Mouse (Mus musculus) liver (tissue): ENCODE measurements around the gene Galk1.
A peak's percentile ranks its signal among the peaks of the same experiment; 100 is the strongest.

Experiments
- DNase-seq: peaks from one replicate; pipeline ENCODE4 v3.0.0-alpha.2; 2020; ENCODE audit warnings: mixed read lengths

Gene Galk1

GRCm38 (mm10) chr11:115971016-115971415 is 41.5 kb downstream of the Galk1 start:
- no peak for DNase-seq

- DNase-seq = no peak
These were observed 42.4 kb downstream of the Galk1 start for GRCm38 (mm10) chr11:115970006-115970673.

GRCm38 (mm10) chr11:115968731-115969405 is 43.7 kb downstream of the Galk1 start:
- DNase-seq = no peak

DNA sequence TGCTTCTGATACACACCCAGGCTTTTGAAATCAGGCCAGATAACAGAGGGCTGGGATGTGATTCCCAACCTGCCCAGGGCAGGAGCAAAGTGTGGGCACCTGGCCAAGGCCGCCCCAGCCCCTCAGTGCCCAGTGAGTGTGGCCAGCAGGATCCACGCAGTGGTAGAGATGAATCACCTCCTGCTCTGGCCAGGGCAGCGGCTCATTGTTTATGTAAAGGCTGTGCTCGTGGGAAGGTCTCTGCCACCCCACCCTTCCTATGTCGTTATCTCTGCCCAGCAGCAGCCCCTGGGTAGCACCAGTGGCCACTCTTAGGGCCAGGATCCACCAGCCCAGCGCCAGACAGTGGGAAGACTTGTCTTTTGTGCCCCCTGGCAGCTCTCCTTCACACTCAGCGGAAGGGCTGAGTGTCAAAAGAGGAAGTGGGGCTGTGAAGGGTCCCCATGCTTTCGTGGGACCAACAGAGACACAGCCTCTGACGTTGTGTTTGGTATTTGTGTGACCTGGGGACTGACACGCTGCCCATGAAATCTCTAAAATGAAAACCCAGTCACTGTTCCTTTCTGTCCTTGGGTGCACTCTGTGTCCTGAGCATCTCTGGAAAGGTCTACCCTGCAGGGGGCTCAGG is 47.4 kb downstream of the Galk1 start:
- DNase-seq = peak; percentile 24

- DNase-seq = no peak
These were observed 49.7 kb downstream of the Galk1 start for GRCm38 (mm10) chr11:115962651-115963412.

DNA sequence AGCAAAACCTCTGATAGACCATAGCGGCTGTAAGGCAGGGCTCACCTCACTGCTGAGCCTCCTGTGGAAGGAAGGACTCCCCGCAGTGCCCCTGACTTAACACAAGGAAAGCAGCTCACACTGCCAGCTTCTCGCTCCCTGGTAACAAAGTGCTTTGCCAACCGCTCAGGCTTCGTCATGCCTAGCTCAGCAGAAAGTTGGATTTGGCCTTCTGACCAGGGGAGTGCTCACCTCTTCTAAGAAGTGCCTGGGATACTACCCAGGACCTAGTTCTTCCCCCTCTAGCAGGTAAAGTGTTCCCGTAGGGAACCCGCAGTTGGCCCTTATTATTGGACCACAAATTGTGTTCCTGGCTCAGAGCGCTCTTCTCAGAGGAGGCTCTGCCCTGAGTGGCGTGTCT is 53.5 kb downstream of the Galk1 start:
- DNase-seq = no peak
